Mouse (Mus musculus) lung, postnatal 0 days (tissue): ENCODE results near the gene Elp1.

ENCODE experiments used
- CTCF ChIP-seq: IDR thresholded peaks from 2 replicates; pipeline ENCODE4 v1.5.1; 2016; ENCODE audit warnings: antibody characterized with exemption, mild to moderate bottlenecking
- EP300 ChIP-seq: IDR thresholded peaks from 2 replicates; pipeline ENCODE4 v1.6.1; 2016; ENCODE audit warnings: antibody characterized with exemption, mild to moderate bottlenecking, control low read depth

- peak; percentile 59 for TF ChIP-seq CTCF
- no peak for TF ChIP-seq EP300
Observed at GRCm38 (mm10) chr4:56791373-56791772, 10.8 kb downstream of the Elp1 start.
